Mouse (Mus musculus) common myeloid progenitor, adult 5-6 weeks (primary cell): ENCODE data around the gene Cyb5r3. TPM values are rescaled to one million over a fixed set of nuclear protein-coding genes. Genes with fewer than 3 reads are reported as not detected.

ENCODE experiments used
- ATAC-seq: replicated peaks from 2 replicates; pipeline ENCODE4 v1.8.0; 2016; ENCODE audit warnings: low read depth, mild to moderate bottlenecking, moderate TSS enrichment, inconsistent platforms; ENCODE audit not compliant: poor library complexity, severe bottlenecking
- total RNA-seq: library from RNA; stranded (forward); fragments of 200-1000, 187-1606 nt; gene quantifications from 2 replicates; pipeline ENCODE4 v1.2.3, GENCODE M21; 2017

Gene Cyb5r3
- 31.7 and 34.9 TPM in 2 replicates for total RNA-seq

DNA sequence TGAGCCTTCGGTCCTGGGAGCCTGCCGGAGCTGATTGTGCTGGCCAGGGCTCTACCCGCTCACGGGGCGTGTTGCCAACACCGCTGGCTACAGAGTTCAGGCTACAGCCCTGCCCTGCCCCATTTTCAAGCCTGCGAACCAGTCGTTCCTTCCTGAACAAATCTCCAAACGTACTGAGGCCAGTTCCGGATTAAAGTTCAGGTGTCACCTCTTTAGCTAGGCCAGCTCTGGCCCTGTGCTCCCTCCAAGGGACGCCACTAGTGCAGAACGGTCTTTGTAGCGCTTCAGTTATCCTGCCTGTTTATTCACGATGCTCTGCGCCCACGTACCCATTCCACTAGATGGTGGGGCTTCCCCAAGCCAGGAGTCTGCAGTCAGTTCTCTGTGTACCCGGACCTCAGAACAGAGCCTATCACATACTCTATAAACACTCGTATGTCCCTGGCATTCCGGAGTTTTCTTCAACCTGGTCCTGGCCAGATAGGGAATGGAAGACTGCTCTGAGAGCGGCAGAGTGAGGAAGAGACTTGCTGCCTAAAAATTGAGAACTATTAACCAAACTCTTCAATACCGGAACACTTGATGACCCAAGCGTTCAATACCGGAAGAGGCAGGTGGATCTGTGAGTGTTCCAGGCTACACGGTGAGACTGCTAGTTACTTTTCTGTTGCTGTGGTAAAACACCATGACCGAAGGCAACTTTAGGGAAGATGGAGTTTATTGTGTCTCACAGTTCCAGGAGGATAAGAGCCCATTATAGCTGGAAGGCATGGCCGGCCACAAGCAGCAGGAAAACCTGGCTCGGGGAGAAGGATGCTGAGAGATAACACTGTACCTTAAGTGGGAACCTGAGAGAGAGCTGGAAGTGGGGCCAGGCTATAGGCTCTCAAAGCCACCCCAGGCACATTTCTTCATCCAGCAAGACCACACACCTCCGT is at the start of gene Cyb5r3:
Cyb5r3 (minus strand) TSS at position 101 of the 938 bp plus-strand sequence.
- peak; percentile 12 for ATAC-seq

DNA sequence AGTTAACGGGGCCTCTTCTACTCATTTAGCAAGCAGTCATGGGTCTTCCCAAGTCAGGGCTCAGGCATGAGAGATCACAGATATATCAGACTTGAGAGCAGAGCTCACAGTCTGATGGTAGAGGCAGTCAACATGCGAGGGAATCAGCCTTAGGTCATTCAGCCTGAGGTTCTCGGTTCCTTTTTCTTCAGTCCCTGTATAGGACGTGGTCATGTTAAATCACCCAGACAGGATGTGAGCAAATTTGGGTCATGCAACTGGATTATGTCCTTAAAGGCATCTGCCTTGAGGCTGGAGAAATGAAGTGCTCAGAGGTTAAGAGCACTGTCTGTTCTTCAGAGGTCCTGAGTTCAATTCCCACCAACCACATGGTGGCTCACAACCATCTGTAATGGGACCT is 49.3 kb upstream of the Cyb5r3 start:
- ATAC-seq: peak; percentile 72

DNA sequence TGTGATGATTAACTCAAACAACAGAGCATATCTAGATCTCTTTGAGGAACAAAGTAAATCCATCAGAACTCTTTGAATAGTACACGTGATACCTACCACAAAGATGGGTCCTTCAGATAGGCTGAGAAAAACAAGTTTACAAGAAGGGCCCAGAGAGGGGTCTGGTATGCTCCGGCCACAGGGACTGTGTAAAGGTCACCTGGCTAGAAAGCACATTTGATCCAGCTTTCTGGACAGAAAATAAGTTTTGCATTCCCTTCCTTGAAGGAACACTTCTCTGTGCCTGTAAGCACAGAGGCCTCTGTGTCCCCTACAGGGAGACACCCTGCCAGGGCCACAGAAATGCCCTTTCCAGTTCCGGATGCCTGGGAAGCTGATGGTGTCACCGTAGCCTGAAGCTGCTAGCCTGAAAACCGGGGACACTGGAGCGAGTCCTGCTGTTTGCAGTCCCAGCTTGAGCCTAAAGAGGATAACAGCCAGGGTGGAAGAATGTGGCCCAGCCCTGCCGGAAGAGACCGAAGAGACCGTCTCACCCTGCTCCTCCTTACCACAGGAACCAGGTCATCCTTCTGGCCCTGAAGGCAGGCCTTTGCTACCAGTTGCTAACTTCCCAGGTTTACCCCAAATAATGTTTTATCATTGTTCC is 48.1 kb upstream of the Cyb5r3 start:
- ATAC-seq: no peak

DNA sequence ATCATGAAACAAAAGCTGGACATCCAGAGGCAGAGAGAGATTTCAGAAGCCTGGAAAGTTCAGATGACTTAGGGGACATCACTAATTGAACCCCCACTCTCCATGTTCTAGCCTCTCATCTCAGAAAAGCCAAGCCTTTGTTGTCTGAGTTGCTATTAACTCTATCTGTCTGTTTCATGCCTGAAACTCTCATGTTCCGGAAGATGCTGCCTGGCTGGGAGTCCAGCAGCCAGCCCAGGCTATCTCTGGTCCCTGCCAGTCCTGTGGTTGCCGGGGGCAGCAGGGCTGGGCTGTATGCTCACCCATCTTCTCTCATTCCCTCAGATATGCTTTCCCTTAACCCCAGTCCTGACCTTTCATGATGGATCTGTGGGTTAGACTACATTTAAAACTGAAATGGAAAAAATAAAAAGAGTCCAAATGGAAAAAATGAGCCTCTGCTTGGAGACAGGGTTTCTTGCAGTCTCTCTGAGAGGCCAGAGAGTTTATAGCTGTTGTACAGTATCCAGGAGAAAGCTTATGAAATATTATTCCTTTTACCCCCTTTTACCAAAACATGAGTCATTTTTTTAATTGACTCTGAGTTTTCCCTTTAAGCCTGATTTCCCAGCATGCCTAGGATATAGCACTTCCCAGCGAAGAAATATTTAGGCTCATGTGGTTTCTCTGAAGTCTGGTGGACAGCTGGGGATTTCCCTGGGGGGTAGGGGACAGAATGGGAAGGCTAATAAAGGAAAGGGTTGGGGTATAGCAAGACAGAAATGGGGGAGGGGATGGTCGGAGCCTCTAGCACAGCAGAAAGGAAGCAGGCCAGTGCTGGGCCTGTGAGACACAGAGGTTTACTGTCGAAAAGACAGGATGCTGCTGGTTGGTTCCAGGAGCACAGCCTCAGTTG is 43.2 kb upstream of the Cyb5r3 start:
- no peak for ATAC-seq

DNA sequence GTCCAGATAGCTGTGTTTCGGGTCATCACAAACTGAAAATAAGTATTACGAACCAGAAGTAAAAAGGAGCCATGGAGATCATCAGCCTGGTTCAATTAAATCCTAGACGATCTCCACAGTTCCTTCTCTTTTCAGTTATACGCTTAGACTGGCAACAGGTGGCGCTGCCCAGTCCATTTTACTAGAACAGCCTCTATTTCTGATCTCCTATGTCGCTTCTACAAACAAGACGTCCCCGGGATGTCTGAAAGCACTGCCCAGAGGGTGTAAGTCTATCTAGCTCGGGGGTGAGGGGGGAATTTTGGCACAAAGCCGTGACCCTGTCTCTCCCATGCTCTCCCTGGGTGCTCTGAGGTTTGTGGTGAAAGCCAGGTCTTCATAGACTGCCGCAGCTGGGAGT is 37.8 kb upstream of the Cyb5r3 start:
- peak; percentile 73 for ATAC-seq

DNA sequence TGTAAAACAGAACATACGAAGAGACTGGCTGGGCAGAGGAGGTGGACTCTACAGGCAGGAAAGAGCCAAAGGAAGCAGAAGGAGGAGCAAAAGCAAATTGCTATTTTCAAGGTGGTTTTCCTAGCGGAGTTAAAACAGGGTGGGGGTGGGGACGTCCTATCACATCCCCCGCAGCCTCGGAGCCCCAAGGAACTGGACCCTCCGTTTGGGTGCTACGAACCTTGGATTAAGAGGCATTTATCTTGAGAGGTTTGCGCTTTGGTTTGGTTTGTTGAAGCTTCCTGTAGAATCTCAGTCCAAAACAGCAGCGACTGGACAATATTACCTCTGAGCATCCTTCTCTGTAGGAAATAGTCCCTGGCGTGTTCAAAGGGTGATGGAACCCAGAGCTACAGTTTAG is 37.3 kb upstream of the Cyb5r3 start:
- no peak for ATAC-seq

DNA sequence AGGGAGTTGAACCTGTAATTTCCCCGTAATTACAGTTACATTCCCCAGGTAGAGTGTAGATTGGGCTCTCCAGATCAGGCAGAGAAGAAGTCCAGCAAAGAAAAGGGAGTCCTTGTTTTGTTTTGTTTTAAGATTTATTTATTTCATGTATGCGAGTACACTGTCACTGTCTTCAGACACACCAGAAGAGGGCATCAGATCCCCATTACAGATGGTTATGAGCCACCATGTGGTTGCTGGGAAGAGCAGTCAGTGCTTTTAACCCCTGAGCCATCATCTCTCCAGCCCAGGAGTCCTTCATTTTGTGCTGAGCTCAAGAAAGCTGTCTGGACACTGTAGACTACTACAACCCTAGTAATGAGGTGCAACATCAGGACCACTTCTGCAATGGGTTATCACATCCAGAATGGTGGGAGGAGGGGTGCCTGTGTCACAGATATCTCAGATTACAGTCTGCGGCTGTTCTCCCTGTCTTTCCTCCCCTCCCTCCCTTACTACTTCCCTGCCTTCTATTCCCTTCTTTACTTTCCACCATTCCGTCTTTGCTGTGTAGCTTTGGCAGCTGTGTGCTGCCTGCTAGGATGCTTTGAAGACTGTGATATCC is 36.8 kb upstream of the Cyb5r3 start:
- no peak for ATAC-seq

DNA sequence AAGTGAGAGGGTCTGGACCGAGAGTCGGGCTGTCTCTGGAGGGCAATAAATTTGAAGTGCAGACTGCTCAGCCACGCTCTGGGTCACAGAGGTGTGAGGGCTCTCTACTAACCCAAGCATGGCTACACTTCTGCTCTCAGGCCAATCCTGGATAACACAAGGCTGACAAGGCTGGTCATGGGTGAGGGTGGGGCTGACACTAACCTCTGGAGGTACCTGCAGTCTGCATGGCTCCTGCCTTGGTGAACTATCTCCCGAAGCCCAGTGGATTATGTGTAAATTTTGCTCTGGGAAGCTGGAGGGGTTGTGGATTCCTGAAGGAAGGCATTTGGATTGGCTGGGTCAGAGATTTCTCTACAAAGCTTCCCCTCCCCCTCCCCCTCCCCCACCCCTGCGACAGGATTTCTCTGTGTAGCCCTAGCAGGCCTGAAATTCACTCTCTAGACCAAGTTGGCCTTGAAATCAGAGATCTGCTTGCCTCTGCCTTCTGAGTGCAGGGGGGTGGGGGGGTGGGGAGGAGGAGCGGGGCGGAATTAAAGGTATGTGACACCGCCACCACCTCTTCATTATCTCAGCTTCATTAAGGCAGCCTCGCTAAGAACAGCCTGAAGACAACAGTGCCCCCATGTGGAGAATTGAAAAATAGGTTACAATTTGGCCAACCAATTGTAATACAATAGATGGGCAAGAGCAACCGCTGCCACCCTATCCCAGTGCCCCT is 32.5 kb upstream of the Cyb5r3 start:
- ATAC-seq: peak; percentile 78

DNA sequence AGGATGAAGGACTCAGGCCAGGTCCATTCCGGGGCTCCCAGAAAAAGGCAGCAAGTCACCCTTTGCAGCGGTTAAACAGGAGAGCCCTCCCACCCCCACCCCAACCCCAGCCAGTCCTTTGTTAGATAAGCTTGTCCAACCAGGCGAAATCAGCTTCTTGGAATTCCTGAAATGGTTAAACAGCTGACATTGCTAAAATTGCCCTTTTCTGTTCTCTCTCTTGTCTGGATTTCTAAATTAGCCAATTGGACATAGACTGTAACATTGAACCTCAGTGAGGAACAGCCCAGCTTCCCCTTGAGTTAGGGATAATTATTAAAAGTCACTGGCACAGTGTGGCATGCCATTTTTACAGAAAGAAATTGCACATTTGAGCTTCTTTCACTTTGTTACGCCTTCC is 30.0 kb upstream of the Cyb5r3 start:
- ATAC-seq: no peak

DNA sequence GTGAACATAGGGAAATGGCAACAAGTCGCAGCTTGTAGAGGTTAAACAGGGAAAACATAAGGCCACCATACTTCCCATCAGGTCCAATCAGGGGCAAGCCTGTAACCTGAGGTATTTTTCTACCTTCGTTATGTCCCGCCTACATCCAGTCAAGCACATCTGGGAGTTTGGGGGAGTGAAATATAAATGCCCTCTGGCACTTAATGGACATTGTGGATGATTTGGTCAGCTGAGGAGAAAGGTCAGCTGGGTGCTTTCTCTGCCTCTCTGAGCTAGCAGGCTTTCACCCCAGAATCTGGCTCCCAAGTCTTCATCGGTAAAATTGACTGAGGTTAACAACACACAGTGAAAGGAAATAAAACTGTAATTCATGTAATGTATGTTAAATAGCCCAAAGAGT is 21.0 kb upstream of the Cyb5r3 start:
- no peak for ATAC-seq

DNA sequence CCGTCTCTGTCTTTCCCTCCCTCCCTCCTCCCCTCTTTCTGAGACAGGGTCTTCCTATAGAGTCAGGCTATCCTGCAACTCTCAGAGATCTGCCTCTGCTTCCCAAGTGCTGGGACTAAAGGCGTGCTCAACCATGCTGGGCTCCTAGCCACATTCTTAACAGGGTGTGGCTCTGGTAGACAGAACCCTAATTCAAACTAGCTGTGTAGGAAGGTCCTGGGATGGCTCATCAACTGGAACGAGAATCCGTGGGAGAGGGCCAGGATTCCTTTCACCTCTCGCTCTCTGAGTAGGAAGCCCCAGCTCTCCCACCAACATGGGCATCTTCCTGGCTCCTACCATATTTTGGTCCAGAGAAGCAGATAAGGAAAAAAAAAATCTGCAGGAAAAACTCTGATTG is 10.0 kb upstream of the Cyb5r3 start:
- no peak for ATAC-seq

DNA sequence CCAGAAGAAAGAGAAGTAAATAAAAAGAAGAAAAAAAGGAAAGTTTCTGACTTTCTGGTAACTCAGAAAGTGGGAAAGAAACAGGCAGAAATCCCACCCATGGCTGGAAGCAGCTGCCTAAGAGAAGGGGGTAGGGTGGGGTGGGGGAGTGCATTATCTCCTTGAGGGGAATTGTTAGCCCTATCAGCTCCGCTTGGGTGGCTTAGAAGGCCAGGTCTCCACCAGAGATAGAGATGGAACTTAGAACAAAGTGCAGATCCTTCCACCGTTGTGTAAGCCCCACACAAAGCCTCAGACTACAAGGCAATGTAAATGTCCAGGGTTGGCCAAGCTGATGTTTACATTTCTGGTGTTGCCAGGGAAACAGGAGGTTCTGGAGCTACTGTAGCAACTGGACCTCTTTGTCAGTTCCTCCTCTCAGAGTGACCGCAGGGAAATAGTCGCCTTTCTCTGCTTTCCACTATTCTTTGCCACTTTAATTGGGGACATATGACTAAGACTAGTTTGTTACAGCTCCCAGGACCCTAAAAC is 9.5 kb upstream of the Cyb5r3 start:
- ATAC-seq: no peak

DNA sequence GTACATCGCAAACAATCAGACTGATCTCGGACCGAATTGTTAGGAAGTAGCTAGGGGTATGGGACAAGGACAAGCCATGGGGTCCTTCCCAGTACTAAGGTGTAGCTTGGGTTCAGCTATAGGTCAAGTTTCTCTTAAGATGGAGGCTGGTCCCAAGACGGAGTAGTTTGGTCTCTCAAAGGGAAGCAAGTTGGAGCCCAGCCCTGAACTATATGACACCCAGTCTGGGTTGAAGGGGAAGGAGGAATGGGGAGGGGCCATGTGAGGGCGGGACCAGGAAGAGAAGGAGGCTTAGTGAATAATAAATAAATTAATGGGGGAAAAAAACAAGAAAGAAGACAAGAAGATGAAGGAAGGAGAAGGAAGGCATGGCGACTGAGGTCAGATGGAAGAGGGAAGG is 7.6 kb upstream of the Cyb5r3 start:
- no peak for ATAC-seq

DNA sequence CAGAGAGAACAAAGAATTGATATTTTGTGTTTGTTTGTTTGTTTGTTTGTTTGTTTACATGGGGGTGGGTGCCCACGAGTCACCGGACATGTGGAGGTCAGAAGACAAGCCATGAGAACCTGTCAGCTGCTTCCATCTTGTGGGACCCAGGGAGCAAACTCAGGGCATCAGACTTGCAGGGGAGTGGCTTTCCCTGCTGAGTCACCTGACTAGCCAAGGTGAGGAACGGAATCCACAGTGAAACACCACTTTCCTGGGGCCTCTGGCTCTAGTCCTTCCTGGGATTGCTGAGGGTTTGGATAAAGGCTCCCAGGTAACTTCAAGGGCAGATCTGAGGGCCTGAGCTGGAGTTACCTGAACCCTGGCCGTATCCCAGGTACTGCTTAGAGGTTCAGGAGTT is 4.3 kb upstream of the Cyb5r3 start:
- no peak for ATAC-seq

DNA sequence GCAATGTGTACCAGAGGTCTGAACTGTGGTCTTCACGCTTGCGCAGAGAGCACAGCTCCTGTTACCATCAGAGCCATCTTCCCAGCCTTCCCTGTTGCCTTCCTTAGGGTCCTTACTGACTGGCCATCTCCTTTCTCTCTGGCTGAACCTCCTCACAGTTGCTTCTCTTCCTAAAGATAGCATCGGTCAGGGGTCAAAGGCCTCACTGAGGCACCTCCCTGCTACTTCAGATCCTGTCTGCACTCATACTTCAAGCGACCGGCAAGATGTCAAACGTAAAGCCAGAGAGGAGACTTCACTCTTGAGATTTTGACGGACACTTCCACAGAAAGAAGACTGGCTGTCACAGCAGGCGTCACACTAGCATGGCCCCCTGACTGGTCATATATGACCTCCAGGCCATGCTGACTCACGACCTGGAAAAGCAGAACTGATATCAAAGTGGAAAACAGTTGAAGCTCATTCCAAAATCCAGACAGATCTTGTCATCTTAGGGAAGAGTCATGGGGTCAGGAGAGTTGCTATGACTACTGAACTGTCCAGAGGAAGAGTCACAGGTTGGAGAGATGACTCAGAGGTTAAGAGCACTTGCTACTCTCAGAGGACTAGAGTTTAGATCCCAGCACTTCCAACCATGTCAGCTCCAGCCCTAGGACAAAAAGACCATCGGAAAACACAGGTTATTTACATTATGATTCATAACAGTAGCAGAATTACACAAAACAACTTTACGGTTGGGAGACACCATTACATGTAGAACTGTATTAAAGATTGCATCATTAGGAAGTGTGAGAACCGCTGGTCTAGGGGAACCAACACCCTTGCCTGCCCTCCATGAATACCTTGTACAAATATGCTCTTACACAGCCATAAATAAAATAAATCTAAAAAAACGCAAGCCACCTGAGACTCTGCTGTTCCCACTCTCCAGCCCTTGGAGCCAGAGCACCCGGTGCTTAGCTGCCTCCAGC is 1.8 kb upstream of the Cyb5r3 start:
- ATAC-seq: no peak

DNA sequence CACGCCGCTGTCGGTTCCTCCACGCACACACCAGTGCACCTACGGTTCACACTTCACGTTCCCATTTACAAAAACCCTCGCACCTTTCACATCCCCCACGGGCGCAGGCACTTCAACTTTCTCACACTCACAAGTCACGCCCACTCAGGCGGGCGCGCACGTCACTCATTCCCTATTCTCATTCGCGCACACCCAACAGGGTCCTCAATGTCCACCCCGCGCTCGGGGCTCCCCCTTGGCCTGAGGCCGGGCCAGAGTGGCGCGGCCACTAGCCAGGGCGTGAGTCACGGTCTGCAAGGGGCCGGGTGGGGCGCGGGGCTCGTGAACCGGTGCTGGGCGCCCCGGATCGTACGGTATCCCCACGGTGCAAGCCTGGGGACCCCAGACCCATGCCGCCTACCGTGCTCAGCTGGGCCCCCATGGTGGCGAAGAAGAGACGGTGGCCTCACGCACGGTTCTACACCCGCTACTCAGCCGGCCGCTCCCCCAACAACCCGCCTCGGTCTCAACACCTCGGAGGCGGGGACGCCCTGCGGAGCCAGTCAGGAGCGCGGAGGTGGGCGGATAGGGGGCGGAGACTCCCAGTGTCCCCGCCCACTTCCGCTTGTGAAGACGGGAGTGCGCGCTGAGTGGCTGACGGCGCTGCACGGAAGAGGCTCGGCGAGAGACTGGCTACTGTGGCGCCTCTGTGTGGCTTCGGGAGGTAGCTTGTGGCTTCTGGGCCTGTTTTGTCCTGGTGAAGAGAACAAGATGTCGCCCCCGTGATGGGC is 495 bp downstream of the Cyb5r3 start:
- ATAC-seq: peak; percentile 91

DNA sequence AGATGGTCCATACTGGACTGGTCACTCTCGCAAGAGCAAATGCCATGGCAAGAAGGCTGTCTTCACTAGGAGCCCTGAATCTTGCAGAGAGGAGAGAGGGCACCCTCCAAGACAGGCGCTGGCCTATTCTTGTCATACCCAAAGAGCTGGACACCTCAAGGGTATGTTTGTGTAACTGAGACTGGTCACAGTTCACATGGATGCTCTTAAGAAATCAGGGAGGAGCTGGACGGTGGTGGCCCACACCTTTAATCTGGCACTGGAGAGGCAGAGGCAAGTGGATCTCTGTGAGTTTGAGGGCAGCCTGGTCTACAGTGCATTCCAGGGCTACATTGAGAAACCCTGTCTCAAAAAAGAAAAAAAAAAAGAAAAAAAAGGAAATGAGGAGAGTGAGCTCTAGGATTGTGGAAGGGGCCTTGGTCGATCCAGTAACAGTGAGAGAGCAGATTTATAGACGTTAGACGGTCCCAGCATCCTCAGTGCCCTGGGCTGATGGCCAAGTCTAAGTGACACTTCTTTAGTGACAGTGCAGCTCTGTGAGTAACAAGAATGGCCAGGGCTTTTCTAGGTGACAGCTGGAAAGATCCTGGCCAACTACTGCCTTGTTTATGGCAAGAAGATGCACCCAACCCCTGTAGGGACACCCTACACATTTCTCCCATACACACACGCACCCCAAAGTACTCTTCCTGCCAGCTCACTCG is 1.3 kb downstream of the Cyb5r3 start:
- no peak for ATAC-seq
